Mouse (Mus musculus): ENCODE data around the gene Zfp91. TPM values are rescaled to one million over a fixed set of nuclear protein-coding genes. Genes with fewer than 3 reads are reported as not detected.

The Zfp91 gene
- 10.9 and 11.5 TPM in 2 replicates for polyA plus RNA-seq (2015; fragmentation: Nextera tagmentation; extraction: Ambion mirVana)

DNA sequence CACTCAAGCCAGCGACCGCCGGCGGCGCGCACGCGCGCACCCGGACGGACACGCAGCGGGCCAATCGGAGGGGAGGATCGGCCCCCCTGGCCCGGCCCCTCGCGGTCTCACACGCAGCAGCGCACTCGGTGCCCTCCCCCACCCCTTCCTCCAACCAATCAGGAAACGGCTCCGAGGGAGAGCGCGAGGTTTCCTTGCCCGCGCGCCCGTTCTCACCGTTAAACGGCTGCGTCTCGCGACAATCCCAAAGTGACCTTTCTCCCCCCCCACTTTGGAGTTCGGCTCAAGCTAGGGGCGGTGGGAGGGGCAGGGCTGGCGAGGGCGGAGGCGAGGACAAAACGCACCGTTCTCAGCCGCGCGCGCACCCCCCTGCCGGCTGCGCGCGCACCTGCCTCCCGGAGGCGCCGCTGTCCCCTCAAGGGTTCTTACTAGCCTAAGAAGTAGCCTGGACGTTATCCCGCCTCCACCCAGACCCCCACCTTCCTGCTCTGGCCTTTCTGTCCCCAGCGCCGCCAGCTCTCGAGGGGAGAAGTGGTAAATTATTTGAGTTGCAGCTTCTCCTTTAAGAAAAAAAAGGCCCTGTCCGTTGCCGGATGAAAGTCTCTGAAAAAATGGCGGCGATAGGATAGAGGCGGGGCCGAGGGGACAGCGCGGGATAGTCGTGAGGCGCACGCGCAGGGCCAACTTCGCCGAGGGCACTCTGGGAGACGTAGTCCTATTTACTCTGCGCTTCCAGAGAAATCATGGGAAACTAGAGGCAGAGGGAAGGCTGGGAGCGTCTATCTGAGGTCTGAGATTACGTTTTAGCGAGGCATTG lies at the start of gene Zfp91, which contains the start of gene Lpxn:
Gene Zfp91 (minus strand): TSS at position 616 of the 817 bp plus-strand sequence.
Gene Lpxn (plus strand): TSS at position 683 of the 817 bp plus-strand sequence.
- H3K36me3 ChIP-seq (ENCODE audit: control insufficient read depth, insufficient read depth, low read length): no peaks in the 10 kb centered on the region
- no peaks in the 10 kb centered on the region for H3K9me3 ChIP-seq (ENCODE audit: control insufficient read depth, low read length)
- peak within 1 kb of the TSS; percentile 82 for H3K4me2 ChIP-seq (ENCODE audit: low read depth, low read length)
- no peaks in the 10 kb centered on the region for H3K27me3 ChIP-seq (ENCODE audit: control insufficient read depth, insufficient read depth, low read depth, low read length)
- H3K9ac ChIP-seq (ENCODE audit: low read length): peak within 1 kb of the TSS; percentile 98
- peak; percentile 95 for ATAC-seq (ENCODE audit: low read depth)
- peaks cover 6% of the 10 kb centered on the region for H3K4me1 ChIP-seq (replicated peaks; ENCODE audit: control insufficient read depth, insufficient read depth, low read length)
- peak within 1 kb of the TSS; percentile 98 for H3K4me3 ChIP-seq (ENCODE audit: low read length)
- WGBS: under 1% methylated on average over 68 of the region's 76 CpGs
- H3K27ac ChIP-seq (ENCODE audit: low read length): peak within 1 kb of the TSS; percentile 100

DNA sequence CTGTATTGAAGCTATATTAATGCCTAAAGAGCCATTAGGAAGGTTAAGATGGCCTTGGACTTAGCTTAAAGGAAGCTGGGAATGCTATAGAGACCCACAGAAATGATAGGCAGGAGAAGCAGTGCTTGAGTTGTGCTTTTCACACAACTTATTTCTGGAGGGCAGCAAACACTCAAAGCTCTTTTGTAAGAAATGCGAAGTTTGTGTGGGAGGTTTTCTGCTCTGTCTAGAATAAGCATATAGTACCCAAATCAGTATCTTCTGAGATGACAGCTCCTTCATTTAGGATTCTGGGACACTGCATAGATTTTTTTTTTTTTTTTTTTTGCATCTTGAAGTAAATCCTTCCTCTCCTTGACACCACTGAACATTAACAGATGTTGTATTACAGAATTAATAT lies 42.6 kb upstream of the Zfp91 start:
- no peak for ATAC-seq (ENCODE audit: low read depth)
- H3K4me3 ChIP-seq (ENCODE audit: low read length): no peak overlapping the region
- no peak overlapping the region for H3K27ac ChIP-seq (ENCODE audit: low read length)
- WGBS: 82% methylated on average over 1 of the region's 1 CpGs
- no peak overlapping the region for H3K9ac ChIP-seq (ENCODE audit: low read length)
- no peaks in the 10 kb centered on the region for H3K36me3 ChIP-seq (ENCODE audit: control insufficient read depth, insufficient read depth, low read length)
- H3K27me3 ChIP-seq (ENCODE audit: control insufficient read depth, insufficient read depth, low read depth, low read length): no peaks in the 10 kb centered on the region
- H3K4me1 ChIP-seq (replicated peaks; ENCODE audit: control insufficient read depth, insufficient read depth, low read length): no peaks in the 10 kb centered on the region
- no peaks in the 10 kb centered on the region for H3K9me3 ChIP-seq (ENCODE audit: control insufficient read depth, low read length)
- no peak overlapping the region for H3K4me2 ChIP-seq (ENCODE audit: low read depth, low read length)

DNA sequence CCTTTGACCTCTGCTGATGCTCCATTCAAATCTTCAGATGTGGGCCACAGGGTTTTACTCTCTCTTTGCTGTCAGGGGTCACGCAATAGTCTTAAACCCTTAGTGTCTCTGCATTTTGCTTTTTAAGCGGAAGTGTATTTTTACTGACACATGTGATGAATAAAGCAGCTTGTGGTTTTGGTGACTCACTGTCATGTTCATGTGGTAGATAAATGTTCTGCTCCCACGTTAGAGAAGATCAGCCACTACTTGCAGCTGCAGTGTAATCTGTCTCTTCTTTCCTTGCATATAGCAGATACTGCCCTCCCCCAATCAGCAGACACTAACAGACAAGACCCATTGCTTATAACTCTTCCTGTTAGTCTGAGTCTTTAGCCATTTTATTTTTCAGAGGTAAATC lies 37.7 kb upstream of the Zfp91 start:
- H3K9me3 ChIP-seq (ENCODE audit: control insufficient read depth, low read length): no peaks in the 10 kb centered on the region
- no peak overlapping the region for H3K4me3 ChIP-seq (ENCODE audit: low read length)
- H3K4me2 ChIP-seq (ENCODE audit: low read depth, low read length): no peak overlapping the region
- no peaks in the 10 kb centered on the region for H3K27me3 ChIP-seq (ENCODE audit: control insufficient read depth, insufficient read depth, low read depth, low read length)
- H3K27ac ChIP-seq (ENCODE audit: low read length): no peak overlapping the region
- WGBS: 67% methylated on average over 3 of the region's 3 CpGs
- ATAC-seq (ENCODE audit: low read depth): no peak; the same call in 1 of the 2 replicates
- no peak overlapping the region for H3K9ac ChIP-seq (ENCODE audit: low read length)
- no peaks in the 10 kb centered on the region for H3K4me1 ChIP-seq (replicated peaks; ENCODE audit: control insufficient read depth, insufficient read depth, low read length)
- no peaks in the 10 kb centered on the region for H3K36me3 ChIP-seq (ENCODE audit: control insufficient read depth, insufficient read depth, low read length)

DNA sequence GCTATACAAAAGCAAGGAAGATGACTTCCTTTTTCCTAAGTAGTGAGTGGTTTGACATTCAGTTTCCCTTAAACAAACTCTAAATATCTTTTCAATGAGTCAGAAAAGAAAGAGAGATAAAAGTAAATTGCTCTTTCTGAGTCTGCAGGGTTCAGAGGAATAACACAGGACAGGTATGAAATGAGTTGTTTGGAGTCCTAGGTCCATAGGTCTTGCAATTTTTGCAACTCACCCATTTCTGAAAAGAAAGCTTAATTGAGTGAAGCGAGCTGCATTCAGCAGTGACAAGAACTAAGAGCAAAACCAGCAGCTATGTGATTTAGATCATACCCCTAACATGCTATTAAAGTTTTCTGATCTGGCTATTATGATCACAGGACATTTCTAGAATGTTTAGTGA lies 35.6 kb upstream of the Zfp91 start:
- Histone ChIP-seq H3K27me3 (ENCODE audit: control insufficient read depth, insufficient read depth, low read depth, low read length) (no peaks in the 10 kb centered on the region), H3K4me3 (ENCODE audit: low read length) (no peak overlapping the region), H3K9me3 (ENCODE audit: control insufficient read depth, low read length) (no peaks in the 10 kb centered on the region), H3K27ac (ENCODE audit: low read length) (no peak overlapping the region), H3K4me1 (replicated peaks; ENCODE audit: control insufficient read depth, insufficient read depth, low read length) (no peaks in the 10 kb centered on the region), H3K36me3 (ENCODE audit: control insufficient read depth, insufficient read depth, low read length) (no peaks in the 10 kb centered on the region), H3K9ac (ENCODE audit: low read length) (no peak overlapping the region), H3K4me2 (ENCODE audit: low read depth, low read length) (no peak overlapping the region)
- 66% methylated on average over 1 of the region's 1 CpGs for WGBS
- no peak for ATAC-seq (ENCODE audit: low read depth)

GRCm38 (mm10) chr19:12830823-12831430 lies 35.0 kb upstream of the Zfp91 start:
- Histone ChIP-seq H3K36me3 (ENCODE audit: control insufficient read depth, insufficient read depth, low read length) (no peaks in the 10 kb centered on the region), H3K9ac (ENCODE audit: low read length) (no peak overlapping the region), H3K27ac (ENCODE audit: low read length) (no peak overlapping the region), H3K27me3 (ENCODE audit: control insufficient read depth, insufficient read depth, low read depth, low read length) (no peaks in the 10 kb centered on the region), H3K4me1 (replicated peaks; ENCODE audit: control insufficient read depth, insufficient read depth, low read length) (no peaks in the 10 kb centered on the region), H3K4me3 (ENCODE audit: low read length) (no peak overlapping the region), H3K9me3 (ENCODE audit: control insufficient read depth, low read length) (no peaks in the 10 kb centered on the region), H3K4me2 (ENCODE audit: low read depth, low read length) (no peak overlapping the region)
- WGBS: 60% methylated on average over 2 of the region's 2 CpGs
- no peak for ATAC-seq (ENCODE audit: low read depth)

DNA sequence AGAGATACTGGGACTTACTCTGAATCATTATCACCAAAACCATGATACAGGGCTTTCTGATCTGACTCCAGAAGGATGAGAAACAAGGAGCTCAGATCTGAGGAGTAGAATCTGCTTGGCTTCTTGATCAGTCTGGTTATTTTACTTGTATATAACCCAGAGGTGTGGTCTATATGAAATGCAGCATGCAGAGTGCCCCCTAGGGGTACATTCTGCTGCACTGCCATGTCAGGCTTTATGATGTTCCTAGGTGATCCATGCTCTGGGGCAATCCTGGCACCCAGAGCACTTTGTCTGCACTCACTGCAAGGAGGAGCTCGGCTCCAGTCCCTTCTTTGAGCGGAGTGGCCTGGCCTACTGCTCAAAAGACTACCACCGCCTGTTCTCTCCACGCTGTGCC lies 28.6 kb upstream of the Zfp91 start:
- WGBS: 74% methylated on average over 4 of the region's 4 CpGs
- Histone ChIP-seq H3K4me3 (ENCODE audit: low read length) (no peak overlapping the region), H3K9me3 (ENCODE audit: control insufficient read depth, low read length) (no peaks in the 10 kb centered on the region), H3K27me3 (ENCODE audit: control insufficient read depth, insufficient read depth, low read depth, low read length) (no peaks in the 10 kb centered on the region), H3K4me1 (replicated peaks; ENCODE audit: control insufficient read depth, insufficient read depth, low read length) (no peaks in the 10 kb centered on the region), H3K27ac (ENCODE audit: low read length) (no peak overlapping the region), H3K36me3 (ENCODE audit: control insufficient read depth, insufficient read depth, low read length) (no peaks in the 10 kb centered on the region), H3K4me2 (ENCODE audit: low read depth, low read length) (no peak overlapping the region), H3K9ac (ENCODE audit: low read length) (no peak overlapping the region)
- ATAC-seq (ENCODE audit: low read depth): no peak

GRCm38 (mm10) chr19:12820383-12820782 lies 24.5 kb upstream of the Zfp91 start:
- H3K4me1 ChIP-seq (replicated peaks; ENCODE audit: control insufficient read depth, insufficient read depth, low read length): no peaks in the 10 kb centered on the region
- no peaks in the 10 kb centered on the region for H3K36me3 ChIP-seq (ENCODE audit: control insufficient read depth, insufficient read depth, low read length)
- ATAC-seq (ENCODE audit: low read depth): no peak
- H3K27ac ChIP-seq (ENCODE audit: low read length): no peak overlapping the region
- no peak overlapping the region for H3K9ac ChIP-seq (ENCODE audit: low read length)
- H3K4me2 ChIP-seq (ENCODE audit: low read depth, low read length): no peak overlapping the region
- no peak overlapping the region for H3K4me3 ChIP-seq (ENCODE audit: low read length)
- no peaks in the 10 kb centered on the region for H3K9me3 ChIP-seq (ENCODE audit: control insufficient read depth, low read length)
- WGBS: 25% methylated on average over 4 of the region's 4 CpGs
- H3K27me3 ChIP-seq (ENCODE audit: control insufficient read depth, insufficient read depth, low read depth, low read length): no peaks in the 10 kb centered on the region

DNA sequence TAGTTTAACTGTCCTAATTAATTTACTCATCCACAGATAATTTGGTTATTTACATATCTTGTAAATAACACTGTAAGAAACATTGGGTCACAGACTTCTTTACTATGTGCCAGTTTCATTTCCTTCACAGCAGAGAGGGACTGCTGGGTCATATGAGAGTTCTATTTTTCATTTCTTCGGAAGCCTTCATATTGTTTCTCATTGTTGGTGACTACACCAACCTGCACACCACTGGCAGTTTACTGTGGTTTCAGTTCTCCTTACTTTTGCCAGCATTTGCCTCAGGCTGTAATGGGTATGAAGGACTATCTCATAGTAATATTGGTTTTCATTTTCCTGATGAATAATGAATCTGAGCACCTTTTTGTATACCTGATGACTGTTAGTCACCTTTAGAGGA lies 22.6 kb upstream of the Zfp91 start:
- Histone ChIP-seq H3K4me3 (ENCODE audit: low read length) (no peak overlapping the region), H3K9me3 (ENCODE audit: control insufficient read depth, low read length) (no peaks in the 10 kb centered on the region), H3K27me3 (ENCODE audit: control insufficient read depth, insufficient read depth, low read depth, low read length) (no peaks in the 10 kb centered on the region), H3K27ac (ENCODE audit: low read length) (no peak overlapping the region), H3K9ac (ENCODE audit: low read length) (no peak overlapping the region), H3K4me2 (ENCODE audit: low read depth, low read length) (no peak overlapping the region), H3K4me1 (replicated peaks; ENCODE audit: control insufficient read depth, insufficient read depth, low read length) (no peaks in the 10 kb centered on the region), H3K36me3 (ENCODE audit: control insufficient read depth, insufficient read depth, low read length) (no peaks in the 10 kb centered on the region)
- ATAC-seq (ENCODE audit: low read depth): no peak
- 85% methylated on average over 1 of the region's 1 CpGs for WGBS

- Histone ChIP-seq H3K9ac (ENCODE audit: low read length) (no peak overlapping the region), H3K27me3 (ENCODE audit: control insufficient read depth, insufficient read depth, low read depth, low read length) (no peaks in the 10 kb centered on the region), H3K4me1 (replicated peaks; ENCODE audit: control insufficient read depth, insufficient read depth, low read length) (no peaks in the 10 kb centered on the region), H3K9me3 (ENCODE audit: control insufficient read depth, low read length) (no peaks in the 10 kb centered on the region), H3K27ac (ENCODE audit: low read length) (no peak overlapping the region), H3K36me3 (ENCODE audit: control insufficient read depth, insufficient read depth, low read length) (no peaks in the 10 kb centered on the region), H3K4me2 (ENCODE audit: low read depth, low read length) (no peak overlapping the region), H3K4me3 (ENCODE audit: low read length) (no peak overlapping the region)
- 71% methylated on average over 1 of the region's 1 CpGs for WGBS
- ATAC-seq (ENCODE audit: low read depth): no peak
Measured at GRCm38 (mm10) chr19:12813883-12814282, 18.0 kb upstream of the Zfp91 start.

Measured in lung, embryonic 16.5 days (tissue).